Mouse (Mus musculus) liver, adult (tissue): Measurements from ENCODE around the gene Ctrc.

Experiments
- GATA4 ChIP-seq: IDR thresholded peaks from 2 replicates; pipeline ENCODE4 v1.6.1; 2014; ENCODE audit warnings: mild to moderate bottlenecking, low read length; ENCODE audit not compliant: insufficient replicate concordance

The Ctrc gene

GRCm38 (mm10) chr4:141845999-141846398 is at the start of gene Ctrc:
Ctrc (minus strand) TSS chr4:141846359.
- TF ChIP-seq GATA4 = no peak

- TF ChIP-seq GATA4 = no peak
Measured at GRCm38 (mm10) chr4:141895772-141896171, 49.6 kb upstream of the Ctrc start.

DNA sequence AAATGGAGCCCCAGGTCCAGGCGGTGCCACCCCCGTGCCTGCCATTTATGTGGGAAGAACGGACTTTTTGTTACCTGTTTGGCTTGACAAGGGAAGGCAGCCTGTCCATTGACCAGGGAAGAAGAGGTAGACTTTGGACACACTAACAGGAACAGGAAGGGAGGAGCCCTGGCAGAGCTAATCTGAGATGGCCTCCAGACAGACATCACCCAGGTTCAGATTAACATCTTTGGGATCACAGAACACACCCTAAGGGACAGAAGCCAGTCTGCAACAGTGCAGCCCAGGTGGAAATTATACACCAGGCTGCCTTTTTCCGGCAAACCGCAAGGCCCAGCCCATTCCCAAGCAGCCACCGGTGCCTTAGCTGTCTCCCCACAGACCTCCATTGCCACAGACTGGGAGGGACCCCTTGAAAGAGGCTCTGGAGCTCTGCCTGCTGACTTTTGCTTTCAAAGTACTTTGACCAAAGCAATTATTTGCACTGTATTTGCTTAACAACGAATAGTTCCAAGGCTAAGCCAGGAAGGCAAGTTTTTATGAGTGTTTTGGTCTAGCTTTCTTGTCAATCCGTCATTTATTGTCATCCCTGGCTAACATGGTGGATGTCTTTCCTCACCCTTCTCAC is 47.1 kb upstream of the Ctrc start:
- peak; percentile 52; the same call in 1 of the 2 replicates for TF ChIP-seq GATA4

DNA sequence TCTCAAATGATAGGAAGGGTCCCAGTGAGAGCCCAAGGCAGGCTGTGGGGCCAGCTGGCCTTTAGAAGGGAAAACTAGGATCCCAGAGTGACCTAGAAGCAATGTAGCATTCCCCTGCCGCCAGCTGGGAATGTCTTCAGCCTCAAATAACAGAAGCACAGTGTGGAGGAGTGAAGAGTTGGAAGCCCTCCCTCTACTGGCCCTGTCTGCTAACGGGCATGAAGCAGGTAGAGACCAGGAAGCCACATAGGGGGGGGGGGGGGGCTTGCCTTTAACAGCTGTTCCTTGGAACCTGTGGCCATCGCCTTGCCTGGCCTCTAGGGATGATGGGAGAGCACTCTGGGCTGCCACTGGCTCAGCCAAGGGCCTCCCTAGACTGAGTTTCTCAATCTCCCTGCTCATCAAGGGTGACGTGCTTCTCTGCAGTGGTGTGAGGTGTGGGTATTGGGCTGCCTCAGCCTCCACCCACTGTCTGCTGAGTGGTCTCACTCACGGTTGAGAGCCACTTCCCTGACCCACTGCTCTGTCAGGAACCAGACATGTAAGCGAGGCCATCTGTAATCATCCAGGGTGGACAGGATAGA is 40.3 kb upstream of the Ctrc start:
- TF ChIP-seq GATA4 = no peak

DNA sequence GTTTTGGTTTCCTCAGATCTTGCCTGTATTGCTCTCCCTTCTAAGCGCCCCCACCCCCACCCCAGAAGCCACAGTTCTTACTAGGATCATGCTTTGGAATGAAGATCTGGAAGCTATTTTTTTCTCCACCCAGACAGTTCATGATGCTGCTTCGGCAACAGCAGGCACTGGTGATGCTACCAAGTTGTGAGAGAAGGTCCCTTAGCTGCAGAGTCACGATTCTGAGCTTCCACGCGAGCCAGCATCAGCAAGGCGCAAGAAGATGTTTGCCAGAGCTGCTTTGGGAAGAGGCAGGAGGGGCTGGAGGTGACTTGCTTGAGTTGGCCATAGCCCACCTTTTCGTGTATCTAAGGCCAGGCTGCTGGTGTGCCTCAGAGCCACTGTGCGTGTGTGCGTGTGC is 39.3 kb upstream of the Ctrc start:
- no peak for TF ChIP-seq GATA4

DNA sequence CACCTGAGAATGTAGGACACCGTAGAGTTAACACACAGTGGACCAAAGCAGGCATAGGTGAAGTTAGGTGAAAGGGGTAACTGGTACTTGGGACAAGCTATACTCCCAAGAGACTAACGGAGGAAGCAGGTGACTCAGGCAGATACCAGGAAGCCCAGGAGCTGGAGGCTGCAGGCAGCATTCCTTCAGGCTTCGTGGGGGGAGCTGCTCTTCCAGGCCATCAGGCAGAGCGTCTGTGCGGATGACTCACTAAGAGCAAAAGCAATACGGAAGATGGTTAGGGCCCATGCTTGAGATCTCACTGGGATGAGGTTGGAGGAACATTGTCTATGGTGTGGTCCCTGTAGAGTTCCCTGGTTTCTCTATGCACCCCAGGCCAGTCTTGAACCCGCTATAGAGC is 36.7 kb upstream of the Ctrc start:
- no peak for TF ChIP-seq GATA4

- TF ChIP-seq GATA4 = no peak
Measured at GRCm38 (mm10) chr4:141881950-141882349, 35.8 kb upstream of the Ctrc start.

- no peak for TF ChIP-seq GATA4
Measured at GRCm38 (mm10) chr4:141881289-141881914, 35.2 kb upstream of the Ctrc start.

- no peak for TF ChIP-seq GATA4
Measured at GRCm38 (mm10) chr4:141879875-141880274, 33.7 kb upstream of the Ctrc start.

DNA sequence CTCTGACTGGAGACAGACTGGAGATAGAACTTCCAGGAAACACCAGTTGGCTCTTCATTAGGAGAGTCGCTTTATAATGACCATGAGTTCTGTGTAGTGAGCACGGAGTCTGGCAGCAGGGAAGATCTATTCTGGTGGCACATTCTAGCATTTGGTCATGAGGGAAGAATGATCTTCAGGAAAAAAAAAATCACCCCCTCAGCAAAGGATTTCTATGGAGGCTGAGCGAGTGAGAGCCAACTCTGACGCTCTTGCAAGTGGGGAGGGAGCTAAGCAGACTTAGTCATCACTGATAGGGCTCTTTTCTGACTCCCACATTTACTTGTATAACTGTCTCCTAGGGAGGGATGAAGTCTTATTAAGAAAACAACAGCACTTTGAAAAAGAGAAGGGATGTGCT is 32.9 kb upstream of the Ctrc start:
- TF ChIP-seq GATA4 = no peak

- TF ChIP-seq GATA4 = no peak
Measured at GRCm38 (mm10) chr4:141878621-141879020, 32.5 kb upstream of the Ctrc start.

- no peak for TF ChIP-seq GATA4
Measured at GRCm38 (mm10) chr4:141875481-141876108, 29.4 kb upstream of the Ctrc start.

DNA sequence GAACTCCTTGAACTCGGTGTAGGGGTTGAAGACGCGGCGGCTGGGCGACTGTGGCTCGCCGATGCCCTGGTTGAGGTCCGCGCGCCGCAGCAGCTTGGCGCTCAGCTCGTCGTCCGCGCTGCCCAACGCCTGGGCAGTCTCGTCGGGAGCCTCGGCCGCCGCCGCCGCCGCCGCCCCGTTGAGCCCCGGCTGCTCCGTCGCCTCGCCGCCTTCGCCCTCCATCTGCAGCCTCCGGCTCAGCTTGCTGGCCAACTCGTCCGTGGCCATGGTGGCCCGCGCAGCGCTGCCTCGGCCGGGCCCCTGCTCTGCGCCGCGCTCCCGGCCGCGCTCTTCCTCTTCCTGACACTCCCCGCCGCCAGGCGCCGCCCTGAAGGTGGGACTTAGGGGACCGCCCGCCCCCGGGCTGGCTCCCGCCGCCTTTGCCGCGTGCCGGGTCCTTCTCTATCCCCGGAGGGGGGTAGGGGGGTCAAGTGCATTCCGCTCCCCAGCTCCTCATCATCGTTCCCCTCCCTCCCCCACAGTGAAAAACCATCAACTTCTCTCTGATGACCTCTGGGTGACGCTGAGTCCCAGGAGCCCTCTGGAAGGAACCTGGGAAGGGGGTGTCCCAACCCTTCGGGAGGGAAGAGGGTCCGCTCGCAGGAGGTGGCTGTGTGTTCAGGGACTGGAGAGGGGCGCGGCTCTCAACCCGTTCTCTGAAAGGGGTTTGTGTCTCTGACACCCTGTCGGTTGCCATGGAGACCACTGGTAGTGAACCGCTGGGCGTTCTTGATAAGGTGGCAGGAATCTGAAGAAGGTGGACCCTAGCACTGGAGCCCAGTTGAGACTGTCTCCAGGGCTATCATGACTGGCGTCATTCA is 28.7 kb upstream of the Ctrc start, which contains the start of gene Efhd2:
TSS of gene Efhd2 (minus strand) at position 320 of the 860 bp plus-strand sequence.
- no peak for TF ChIP-seq GATA4

- no peak for TF ChIP-seq GATA4
Measured at GRCm38 (mm10) chr4:141874111-141874600, 28.0 kb upstream of the Ctrc start.

DNA sequence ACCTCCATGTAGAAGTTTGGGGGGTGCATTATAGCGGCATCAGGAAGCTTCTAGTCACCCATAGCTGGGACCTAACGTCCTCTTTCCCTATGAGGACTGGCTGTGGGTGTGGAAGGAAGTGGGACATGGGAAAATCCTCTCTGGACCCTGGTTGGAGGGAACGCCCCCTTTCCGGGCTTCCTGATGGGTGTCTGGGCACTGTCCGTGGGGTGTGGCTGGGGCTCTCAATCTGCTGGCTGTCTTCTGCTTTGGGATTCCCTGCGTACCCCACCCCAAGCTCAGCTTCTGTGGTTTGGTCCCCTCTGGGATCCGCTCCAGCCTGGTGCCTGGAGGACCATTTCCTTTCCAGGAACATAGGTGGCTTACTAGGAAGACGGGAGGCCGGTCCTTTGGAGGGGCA is 26.8 kb upstream of the Ctrc start:
- no peak for TF ChIP-seq GATA4
